Mouse (Mus musculus) lung, adult 2 months (tissue): ENCODE measurements around the gene Tcea2. TPM values are rescaled to one million over a fixed set of nuclear protein-coding genes. Genes with fewer than 3 reads are reported as not detected.

Experiments
- DNase-seq: peaks from one replicate; pipeline ENCODE4 v3.0.0; 2022
- H3K4me1 ChIP-seq: fragments of 200-500 bp; 2 replicates; pipeline ENCODE4 v1.6.1; 2011; ENCODE audit warnings: low read length; ENCODE audit not compliant: control insufficient read depth, insufficient read depth
- H3K4me3 ChIP-seq: fragments of 200-500 bp; replicated peaks from 2 replicates; pipeline ENCODE3; 2011; ENCODE audit warnings: low read depth, mild to moderate bottlenecking, control low read depth, low read length; ENCODE audit errors: extremely low read depth
- CTCF ChIP-seq: fragments of 200-500 bp; IDR thresholded peaks from 2 replicates; pipeline ENCODE4 v1.5.1; 2011; ENCODE audit warnings: mild to moderate bottlenecking, low read length, control low read depth; ENCODE audit not compliant: insufficient read depth
- POLR2A ChIP-seq: fragments of 200-500 bp; IDR thresholded peaks from 2 replicates; pipeline ENCODE4 v1.6.1; 2011; ENCODE audit warnings: low read depth, mild to moderate bottlenecking, control low read depth, low read length, borderline replicate concordance; ENCODE audit errors: extremely low read depth
- WGBS: fragments of 180-500 bp; shearing (Covaris S2); methylation state at CpG from one replicate; pipeline ENCODE4 v1.1.7; 2018; 5-methylcytosine and 5-hydroxymethylcytosine counted together
- polyA plus RNA-seq: library from polyadenylated mRNA; depleted of rRNA; stranded (reverse); fragments of >200 nt; gene quantifications from 2 replicates; pipeline ENCODE4 v1.2.3, GENCODE M21; 2012; rRNA removed

The Tcea2 gene
- polyA plus RNA-seq, 1 experiment: 15.7 TPM

DNA sequence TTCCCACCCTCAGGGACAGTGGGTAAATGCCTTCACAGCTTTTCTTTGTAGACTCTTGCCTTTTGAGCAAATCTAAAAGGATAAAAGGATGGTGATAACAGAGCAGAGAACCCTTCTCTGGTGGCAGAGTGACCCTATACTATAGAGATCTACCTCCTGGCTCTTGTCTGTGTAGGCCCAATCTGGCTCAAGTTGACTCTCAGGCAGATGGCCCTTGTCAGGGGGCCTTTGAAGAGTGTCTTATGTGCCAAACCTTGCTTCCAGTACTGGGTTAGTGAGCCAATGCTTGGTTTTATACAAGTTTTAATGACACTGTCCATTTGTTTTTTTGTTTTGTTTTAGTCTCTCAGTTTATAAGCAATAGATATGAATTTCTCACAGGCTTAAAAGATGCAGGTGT is 41.1 kb downstream of the Tcea2 start:
- H3K4me1 ChIP-seq: no peaks in the 10 kb centered on the region
- DNase-seq: no peak
- H3K4me3 ChIP-seq: no peak overlapping the region
- TF ChIP-seq POLR2A (no peak), CTCF (no peak)

- WGBS: 14% methylated on average over 3 of the region's 3 CpGs
Measured at GRCm38 (mm10) chr2:181722213-181722612, 42.1 kb downstream of the Tcea2 start.

DNA sequence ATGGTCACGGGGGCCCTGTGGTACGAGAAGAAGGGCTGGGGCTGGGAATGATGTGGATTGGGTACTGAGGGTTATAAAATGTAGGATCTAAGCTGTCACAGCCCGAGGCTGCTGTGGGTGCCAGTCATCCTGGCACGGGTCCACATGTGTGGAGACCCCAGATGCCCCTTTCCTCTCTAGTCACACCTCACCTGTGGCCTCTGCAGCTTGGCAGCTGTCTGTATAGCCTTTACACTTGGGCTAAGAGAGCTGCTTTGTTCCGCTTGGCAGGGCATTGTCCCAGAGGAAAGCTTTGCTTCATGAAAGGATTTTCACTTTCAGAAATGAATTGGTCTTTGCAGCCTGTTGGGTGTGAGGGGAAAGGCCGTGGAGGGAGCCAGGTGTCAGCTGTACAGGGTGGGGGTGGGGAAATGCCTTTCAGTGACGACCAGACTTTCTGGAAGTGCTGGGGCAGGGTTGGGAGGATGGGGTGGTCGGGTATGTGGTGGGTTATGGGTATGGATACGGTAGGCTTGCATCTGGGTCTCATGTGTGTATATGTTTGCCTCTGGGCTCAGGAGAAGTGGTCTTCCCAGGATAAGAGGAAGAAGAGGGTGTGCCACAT is 47.7 kb downstream of the Tcea2 start:
- Histone ChIP-seq H3K4me1 (no peaks in the 10 kb centered on the region), H3K4me3 (no peak overlapping the region)
- no peak for DNase-seq
- 46% methylated on average over 9 of the region's 9 CpGs for WGBS
- TF ChIP-seq CTCF (no peak), POLR2A (no peak)

More at GRCm38 (mm10) chr2:181722213-181722612, 42.1 kb downstream of the Tcea2 start:
- no peak for TF ChIP-seq POLR2A
- TF ChIP-seq CTCF: peak; percentile 56; the same call in 1 of the 2 replicates
- Histone ChIP-seq H3K4me3 (no peak overlapping the region), H3K4me1 (no peaks in the 10 kb centered on the region)
- peak; percentile 18 for DNase-seq

DNA sequence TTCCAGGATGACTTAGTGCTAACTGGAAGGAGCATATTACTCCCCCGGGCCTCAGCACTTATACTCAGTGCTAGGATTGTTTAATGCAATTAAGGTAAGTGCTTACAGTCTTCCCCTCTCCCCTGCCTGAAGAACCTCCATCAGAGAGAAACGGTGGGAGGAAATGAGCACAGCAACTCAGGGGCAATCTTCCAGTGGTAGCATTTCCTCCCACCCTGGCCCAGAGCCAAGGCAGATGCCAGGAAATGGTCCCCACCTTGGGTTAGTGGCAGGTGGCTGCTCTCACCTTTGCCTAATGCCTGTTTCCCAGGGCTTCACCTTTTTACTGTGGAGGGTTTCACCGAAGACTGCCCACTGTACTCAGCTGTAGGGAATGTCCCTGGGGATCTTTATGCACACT is 49.9 kb downstream of the Tcea2 start:
- TF ChIP-seq POLR2A: no peak
- no peak for TF ChIP-seq CTCF
- WGBS: 41% methylated on average over 3 of the region's 3 CpGs
- Histone ChIP-seq H3K4me3 (no peak overlapping the region), H3K4me1 (no peaks in the 10 kb centered on the region)
- no peak for DNase-seq

Other genes with a start within 250 kb of the Tcea2 start
- gene Zbtb46, start 220.9 kb upstream of the Tcea2 start, polyA plus RNA-seq: 14.7 and 17.0 TPM in 2 replicates
- not detected in 2 replicates for gene Abhd16b, start 187.1 kb upstream of the Tcea2 start, polyA plus RNA-seq
- 44.8 and 47.3 TPM in 2 replicates for gene Tpd52l2, start 183.2 kb upstream of the Tcea2 start, polyA plus RNA-seq
- gene Dnajc5, start 159.8 kb upstream of the Tcea2 start, polyA plus RNA-seq: 47.4 and 76.4 TPM in 2 replicates
- gene Uckl1, start 95.4 kb upstream of the Tcea2 start, polyA plus RNA-seq: 121 and 128 TPM in 2 replicates
- gene Prpf6, start 88.4 kb upstream of the Tcea2 start, polyA plus RNA-seq: 14.1 and 21.5 TPM in 2 replicates
- 37.1 and 43.7 TPM in 2 replicates for gene Zfp512b, start 87.5 kb upstream of the Tcea2 start, polyA plus RNA-seq
- gene Samd10, start 81.1 kb upstream of the Tcea2 start, polyA plus RNA-seq: 24.1 and 24.5 TPM in 2 replicates
- gene Gm29797, start 23.3 kb upstream of the Tcea2 start, polyA plus RNA-seq: not detected in 2 replicates
- gene Sox18, start 8.7 kb upstream of the Tcea2 start, polyA plus RNA-seq: 393 and 460 TPM in 2 replicates
- gene Rgs19, start 13.7 kb downstream of the Tcea2 start, polyA plus RNA-seq: 77.2 and 82.8 TPM in 2 replicates
- not detected in 2 replicates for gene Lkaaear1, start 18.1 kb downstream of the Tcea2 start, polyA plus RNA-seq
- gene Oprl1, start 34.7 kb downstream of the Tcea2 start, polyA plus RNA-seq: 0.06 and 0.09 TPM in 2 replicates
- gene Myt1, start 83.0 kb downstream of the Tcea2 start, polyA plus RNA-seq: 0.02 TPM in 1 of 2 replicates, not detected in the other
- gene Pcmtd2, start 157.5 kb downstream of the Tcea2 start, polyA plus RNA-seq: 22.5 and 34.4 TPM in 2 replicates
- gene Polr3k, start 184.0 kb downstream of the Tcea2 start, polyA plus RNA-seq: 2.8 and 5.0 TPM in 2 replicates